Mouse (Mus musculus) lung, adult 2 months (tissue): ENCODE results near the gene Etfa. TPM values are rescaled to one million over a fixed set of nuclear protein-coding genes. Genes with fewer than 3 reads are reported as not detected.

ENCODE experiments used
- DNase-seq: peaks from one replicate; pipeline ENCODE4 v3.0.0; 2022
- H3K4me1 ChIP-seq: fragments of 200-500 bp; 2 replicates; pipeline ENCODE4 v1.6.1; 2011; ENCODE audit warnings: low read length; ENCODE audit not compliant: control insufficient read depth, insufficient read depth
- H3K4me3 ChIP-seq: fragments of 200-500 bp; replicated peaks from 2 replicates; pipeline ENCODE3; 2011; ENCODE audit warnings: low read depth, mild to moderate bottlenecking, control low read depth, low read length; ENCODE audit errors: extremely low read depth
- CTCF ChIP-seq: fragments of 200-500 bp; IDR thresholded peaks from 2 replicates; pipeline ENCODE4 v1.5.1; 2011; ENCODE audit warnings: mild to moderate bottlenecking, low read length, control low read depth; ENCODE audit not compliant: insufficient read depth
- POLR2A ChIP-seq: fragments of 200-500 bp; IDR thresholded peaks from 2 replicates; pipeline ENCODE4 v1.6.1; 2011; ENCODE audit warnings: low read depth, mild to moderate bottlenecking, control low read depth, low read length, borderline replicate concordance; ENCODE audit errors: extremely low read depth
- WGBS: fragments of 180-500 bp; shearing (Covaris S2); methylation state at CpG from one replicate; pipeline ENCODE4 v1.1.7; 2018; 5-methylcytosine and 5-hydroxymethylcytosine counted together
- polyA plus RNA-seq: library from polyadenylated mRNA; depleted of rRNA; stranded (reverse); fragments of >200 nt; gene quantifications from 2 replicates; pipeline ENCODE4 v1.2.3, GENCODE M21; 2012

Gene Etfa
- polyA plus RNA-seq, 1 experiment, result 40.6 TPM

GRCm38 (mm10) chr9:55535907-55536306, 23.9 kb upstream of the Etfa start:
- DNase-seq, result peak; percentile 38
- Histone ChIP-seq H3K4me3 (no peak overlapping the region), H3K4me1 (peaks cover 2% of the 10 kb centered on the region; the same call in 1 of the 2 replicates)
- TF ChIP-seq POLR2A (no peak), CTCF (peak; percentile 88)
- WGBS, result 15% methylated on average over 3 of the region's 3 CpGs

- H3K4me1 ChIP-seq, result no peaks in the 10 kb centered on the region
- H3K4me3 ChIP-seq, result no peak overlapping the region
- DNase-seq, result no peak
- 46% methylated on average over 4 of the region's 4 CpGs for WGBS
- peak; percentile 44 for TF ChIP-seq CTCF
- no peak for TF ChIP-seq POLR2A
These were observed 13.7 kb upstream of the Etfa start for GRCm38 (mm10) chr9:55525716-55526115.

- H3K4me3 ChIP-seq, result peak overlapping the region; percentile 70
- H3K4me1 ChIP-seq, result peaks cover 2% of the 10 kb centered on the region; the same call in 1 of the 2 replicates
- no peak for TF ChIP-seq POLR2A
- WGBS, result under 1% methylated on average over 32 of the region's 32 CpGs
- no peak for DNase-seq
These were observed 486 bp downstream of the Etfa start for GRCm38 (mm10) chr9:55511521-55511993.

GRCm38 (mm10) chr9:55510651-55511235, 1.3 kb downstream of the Etfa start:
- no peak for DNase-seq
- Histone ChIP-seq H3K4me3 (no peak overlapping the region), H3K4me1 (peaks cover 2% of the 10 kb centered on the region; the same call in 1 of the 2 replicates)
- 69% methylated on average over 10 of the region's 10 CpGs for WGBS
- no peak for TF ChIP-seq CTCF
- no peak for TF ChIP-seq POLR2A

- WGBS, result 46% methylated on average over 1 of the region's 1 CpGs
- no peak for DNase-seq
These were observed 2.3 kb downstream of the Etfa start for GRCm38 (mm10) chr9:55509731-55510130.

GRCm38 (mm10) chr9:55508701-55509100, 3.3 kb downstream of the Etfa start:
- Histone ChIP-seq H3K4me3 (no peak overlapping the region), H3K4me1 (peaks cover 2% of the 10 kb centered on the region; the same call in 1 of the 2 replicates)
- no peak for DNase-seq
- TF ChIP-seq CTCF (no peak), POLR2A (no peak)
- 51% methylated on average over 4 of the region's 4 CpGs for WGBS

More at GRCm38 (mm10) chr9:55509731-55510130, 2.3 kb downstream of the Etfa start:
- TF ChIP-seq CTCF (no peak), POLR2A (no peak)
- Histone ChIP-seq H3K4me3 (no peak overlapping the region), H3K4me1 (peaks cover 2% of the 10 kb centered on the region; the same call in 1 of the 2 replicates)

GRCm38 (mm10) chr9:55507922-55508321, 4.1 kb downstream of the Etfa start:
- TF ChIP-seq CTCF (no peak), POLR2A (no peak)
- DNase-seq, result peak; percentile 14
- Histone ChIP-seq H3K4me1 (peaks cover 2% of the 10 kb centered on the region; the same call in 1 of the 2 replicates), H3K4me3 (no peak overlapping the region)
- whole genome bisulfite sequencing, result 61% methylated on average over 3 of the region's 3 CpGs

- WGBS, result 38% methylated on average over 2 of the region's 2 CpGs
- TF ChIP-seq CTCF (no peak), POLR2A (no peak)
- Histone ChIP-seq H3K4me1 (no peaks in the 10 kb centered on the region), H3K4me3 (no peak overlapping the region)
- DNase-seq, result no peak
These were observed 29.9 kb downstream of the Etfa start for GRCm38 (mm10) chr9:55482116-55482515.

- no peak for TF ChIP-seq CTCF
- no peak for TF ChIP-seq POLR2A
- no peak overlapping the region for H3K4me3 ChIP-seq
- no peaks in the 10 kb centered on the region for H3K4me1 ChIP-seq
- DNase-seq, result no peak
These were observed 33.3 kb downstream of the Etfa start for GRCm38 (mm10) chr9:55478699-55479098.

- Histone ChIP-seq H3K4me1 (no peaks in the 10 kb centered on the region), H3K4me3 (no peak overlapping the region)
- DNase-seq, result no peak
- TF ChIP-seq POLR2A (no peak), CTCF (no peak)
- 49% methylated on average over 1 of the region's 1 CpGs for WGBS
These were observed 36.0 kb downstream of the Etfa start for GRCm38 (mm10) chr9:55476084-55476483.
